Mouse (Mus musculus) spleen, adult 12 weeks (tissue): ENCODE results near the gene Ssr4.

Experiments used
- DNase-seq: peaks from one replicate; pipeline ENCODE4 v3.0.0; 2022; ENCODE audit warnings: low spot score

Ssr4 gene

DNA sequence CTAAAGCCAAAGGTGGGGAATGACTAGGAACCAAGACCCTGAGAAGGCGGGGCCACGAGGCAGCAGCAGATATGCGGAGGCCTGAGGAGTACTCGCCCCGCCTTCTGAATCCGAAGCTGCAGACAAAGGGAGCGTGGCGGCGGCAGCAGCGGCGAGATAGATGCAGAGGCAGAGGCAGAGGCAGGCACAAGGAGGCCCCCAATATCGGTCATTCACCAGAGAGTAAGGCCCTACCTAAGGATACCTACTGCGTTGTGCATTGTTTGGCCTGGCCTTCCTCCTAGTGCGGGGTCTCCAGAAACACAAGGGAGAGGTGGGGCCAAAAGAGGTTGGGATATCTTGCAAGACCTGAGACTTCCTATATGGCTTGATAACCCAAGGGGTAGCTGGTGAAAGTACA lies 28.2 kb downstream of the Ssr4 start:
- no peak for DNase-seq

- DNase-seq, result no peak
Measured at GRCm38 (mm10) chrX:73816596-73817314, 29.9 kb downstream of the Ssr4 start.

DNA sequence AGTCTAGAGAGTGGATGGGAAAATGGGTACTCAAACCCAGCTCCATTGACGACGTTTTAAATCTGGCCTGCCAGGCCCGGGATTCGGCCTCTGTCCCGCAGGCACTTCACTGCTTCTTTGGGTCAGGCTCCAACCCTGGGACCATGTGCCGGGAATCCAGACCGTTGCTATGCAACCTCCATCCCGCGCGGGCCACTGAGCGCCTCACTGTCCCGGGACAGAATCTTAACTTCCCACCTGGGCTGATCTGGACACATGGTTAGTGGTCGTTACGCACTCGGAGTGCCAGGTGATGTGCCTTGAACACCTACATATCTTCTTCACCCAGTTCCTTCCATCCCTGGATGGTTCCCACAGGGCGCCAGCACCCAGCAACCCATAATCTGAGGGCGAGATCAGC lies 36.9 kb downstream of the Ssr4 start:
- no peak for DNase-seq

DNA sequence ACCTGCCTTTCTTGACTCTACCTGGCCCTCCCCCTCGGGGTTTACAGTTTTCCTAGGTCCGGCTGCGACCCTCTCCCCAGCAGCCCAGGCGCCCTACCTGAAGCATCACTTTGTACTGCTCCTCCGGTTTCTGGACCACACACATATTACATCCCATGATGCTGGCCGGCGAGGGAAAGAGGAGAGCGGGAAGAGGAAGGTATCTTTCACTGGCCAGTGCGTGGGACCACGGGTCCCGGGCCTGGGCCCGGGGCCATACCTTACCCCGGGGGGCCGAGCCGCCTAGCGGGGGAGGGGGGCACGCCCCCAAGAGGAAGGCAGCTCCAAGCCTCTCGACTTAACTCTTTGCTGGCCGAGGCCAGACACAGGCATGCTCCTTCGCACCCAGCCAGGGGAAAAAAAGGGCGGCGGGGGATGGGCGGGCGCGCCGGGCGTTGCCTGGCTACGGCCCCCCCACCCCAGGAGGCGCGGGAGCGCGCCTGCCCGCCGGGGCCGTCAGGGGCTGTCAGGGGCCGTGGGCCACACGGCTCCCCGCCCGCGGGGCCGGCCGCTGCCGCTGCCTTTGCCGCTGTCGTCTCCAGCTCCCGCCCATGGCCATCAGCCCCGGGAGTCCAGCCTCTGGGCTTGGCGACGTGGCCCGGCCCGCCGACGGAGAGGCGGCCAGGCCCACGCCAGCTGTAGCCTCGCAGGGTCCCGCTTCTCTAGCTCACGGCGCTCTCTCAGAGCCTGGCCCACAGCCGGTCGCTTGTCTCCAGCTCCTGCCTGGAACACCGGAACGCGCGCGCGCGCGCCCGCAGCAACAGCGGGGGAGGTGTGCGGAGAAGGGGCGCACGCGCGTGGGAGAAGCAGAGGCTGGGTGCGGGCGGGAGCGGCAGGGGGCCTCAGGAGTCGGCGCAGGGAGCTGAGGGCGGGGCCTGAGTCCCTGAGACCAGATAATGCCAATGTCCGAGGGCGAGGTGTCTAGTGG lies 37.6 kb downstream of the Ssr4 start, which contains the start of gene Pdzd4:
Gene Pdzd4, minus strand, starts transcription at position 785 of the 967 bp plus-strand sequence.
- no peak for DNase-seq

GRCm38 (mm10) chrX:73835731-73836130 lies 48.9 kb downstream of the Ssr4 start:
- DNase-seq, result no peak

DNA sequence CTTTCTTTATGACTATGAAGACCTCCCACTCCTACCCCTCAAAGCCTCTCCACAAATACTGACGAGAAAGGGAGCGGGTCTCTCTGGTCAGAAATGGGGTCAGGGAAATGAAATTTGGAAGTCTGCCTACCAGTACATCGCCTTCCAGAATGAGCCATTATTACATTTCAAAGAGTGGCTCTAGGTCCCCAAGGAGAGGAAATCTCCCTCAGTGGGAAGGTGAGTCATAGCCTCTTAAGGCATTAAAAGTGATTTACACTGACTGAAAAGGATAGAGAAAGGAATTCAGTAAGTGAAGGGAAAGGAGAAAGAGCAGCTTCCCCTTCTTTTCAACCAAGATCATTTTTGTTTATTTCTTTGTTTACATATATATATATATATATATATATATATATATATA lies 49.9 kb downstream of the Ssr4 start:
- DNase-seq, result no peak
